Mouse (Mus musculus): ENCODE data around the gene Naa35.

DNA sequence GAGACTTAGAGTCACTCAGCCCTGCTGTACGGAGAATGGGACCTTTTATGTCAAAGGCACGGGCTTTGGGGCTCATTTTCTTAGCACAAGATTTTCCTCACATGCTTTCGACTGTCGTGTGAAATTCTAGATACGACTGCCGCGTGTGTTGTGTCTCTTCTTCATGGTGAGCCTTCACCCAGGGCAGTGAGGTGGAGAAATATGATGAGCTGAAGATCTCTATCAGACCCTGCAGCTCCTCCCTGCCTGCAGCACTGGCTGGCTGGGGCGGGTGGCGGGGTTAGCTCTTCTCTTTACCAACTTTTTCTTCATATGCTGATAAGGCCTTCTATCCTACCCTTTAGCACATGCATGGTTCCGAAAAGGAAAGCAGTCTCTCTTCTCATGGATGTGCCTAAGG lies 20.1 kb upstream of the Naa35 start:
- TF ChIP-seq CTCF (IDR thresholded peaks at IDR 0.05; ENCODE audit: extremely low read depth, insufficient read depth, insufficient read length, insufficient replicate concordance), result no peak
- no peak for TF ChIP-seq POLR2A (IDR thresholded peaks at IDR 0.05; ENCODE audit: low read depth, low read length)
